Mouse (Mus musculus) R1 (cell line): ENCODE results near the gene Olfr1357.
"Not testable (repeated sequence)": the region's sequence is repeated elsewhere in the genome, so short reads cannot be mapped to it uniquely, and the experiment has no call there.

Source experiments
- DNase-seq: peaks from one replicate; pipeline ENCODE4 v3.0.0-alpha.2; 2018; ENCODE audit warnings: low read depth, low spot score

Olfr1357 gene

DNA sequence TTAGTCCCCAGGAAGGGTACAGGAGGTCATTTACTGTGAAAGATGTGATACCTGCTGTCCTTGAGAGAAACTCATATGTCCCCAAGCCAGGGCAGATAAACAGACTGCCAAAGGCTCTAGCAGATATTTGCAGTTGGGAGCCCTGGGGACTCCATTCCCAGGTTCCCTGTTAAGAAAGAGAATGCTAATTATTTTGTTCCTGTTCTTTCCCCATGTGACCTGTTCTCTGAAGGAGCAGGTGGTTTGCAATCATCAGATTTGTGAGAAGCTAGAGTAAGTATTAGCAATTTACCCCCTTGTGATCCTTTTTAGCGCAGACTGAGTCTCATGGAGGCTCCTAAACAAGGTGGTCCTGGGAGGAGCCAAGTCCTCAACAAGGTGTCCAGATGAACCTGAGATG lies at the start of gene Olfr1357:
Olfr1357 (minus strand) TSS at position 101 of the 400 bp plus-strand sequence.
- no peak for DNase-seq

DNA sequence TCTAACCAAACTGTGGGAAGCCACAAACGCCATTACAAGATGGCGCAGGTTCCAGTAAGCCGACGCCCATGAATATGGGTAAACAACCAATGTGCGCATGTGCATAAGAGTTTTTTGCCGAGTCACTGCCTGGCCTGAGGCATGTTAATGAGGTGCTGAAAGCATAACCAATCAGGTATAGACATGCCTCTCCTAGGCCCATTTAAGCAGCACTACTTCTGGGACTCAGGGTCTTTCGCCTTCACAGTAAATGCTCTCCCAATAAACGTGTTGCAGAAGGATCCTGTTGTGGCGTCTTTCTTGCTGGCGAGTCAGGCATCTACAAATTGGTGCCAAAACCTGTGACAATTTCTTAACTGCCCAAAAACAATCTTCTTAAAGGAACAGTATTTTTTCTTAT lies 48.8 kb upstream of the Olfr1357 start:
- peak; percentile 55 for DNase-seq

DNA sequence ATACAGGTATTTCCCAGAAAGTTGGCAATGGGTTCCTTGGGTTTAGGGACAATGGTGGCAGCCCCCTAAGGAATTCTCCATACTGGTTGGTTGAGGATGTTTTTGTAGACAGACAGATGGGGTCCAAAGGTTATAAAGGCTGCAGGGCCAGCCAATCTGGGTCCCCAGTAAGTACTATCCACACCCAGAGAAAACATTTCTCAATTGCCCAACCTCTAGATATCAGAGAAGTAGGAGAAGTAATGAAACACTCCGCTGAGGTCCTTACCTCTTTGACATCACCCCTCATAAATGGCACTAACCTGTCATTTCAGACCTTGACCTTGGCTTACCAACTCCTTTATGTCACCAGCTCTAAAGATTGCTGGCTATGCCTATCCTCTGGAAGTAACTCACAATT lies 46.7 kb upstream of the Olfr1357 start:
- no peak for DNase-seq

DNA sequence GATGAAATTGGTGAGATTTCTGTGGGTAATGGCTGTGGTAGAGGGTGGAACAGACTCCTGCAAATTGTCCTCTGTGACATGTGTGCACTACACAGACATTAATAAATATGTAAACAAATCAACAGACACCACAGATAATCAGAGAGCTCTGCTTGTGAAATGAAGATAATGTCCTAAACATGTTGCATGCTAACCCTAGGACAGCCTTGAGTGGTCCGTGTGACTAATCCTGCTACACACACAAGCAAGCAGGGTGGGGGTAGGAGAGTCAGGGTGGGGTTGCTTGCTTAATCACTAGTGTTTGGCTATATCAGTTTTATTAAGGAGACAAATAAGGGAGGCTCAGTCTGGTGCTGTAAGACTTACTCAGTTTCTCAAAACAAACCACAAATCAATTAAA lies 43.3 kb upstream of the Olfr1357 start:
- no peak for DNase-seq

DNA sequence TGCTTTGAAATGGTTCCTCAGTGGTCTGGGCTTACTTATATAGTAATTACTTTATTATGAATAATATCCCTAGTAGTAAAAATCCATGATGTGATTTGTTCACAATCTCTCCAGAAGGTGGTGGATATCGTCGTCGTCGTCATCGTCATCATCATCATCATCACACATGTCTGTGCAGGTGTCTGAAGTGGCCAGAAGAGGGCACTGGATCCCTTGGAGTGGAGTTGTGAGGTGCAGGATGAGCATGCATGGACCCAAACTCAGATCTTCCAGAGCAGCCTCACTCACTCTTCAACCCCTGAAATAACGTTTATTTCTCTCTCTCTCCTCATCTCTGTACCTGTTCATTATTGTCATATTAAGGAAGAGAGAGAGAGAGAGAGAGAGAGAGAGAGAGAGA lies 14.4 kb upstream of the Olfr1357 start:
- peak; percentile 44 for DNase-seq

DNA sequence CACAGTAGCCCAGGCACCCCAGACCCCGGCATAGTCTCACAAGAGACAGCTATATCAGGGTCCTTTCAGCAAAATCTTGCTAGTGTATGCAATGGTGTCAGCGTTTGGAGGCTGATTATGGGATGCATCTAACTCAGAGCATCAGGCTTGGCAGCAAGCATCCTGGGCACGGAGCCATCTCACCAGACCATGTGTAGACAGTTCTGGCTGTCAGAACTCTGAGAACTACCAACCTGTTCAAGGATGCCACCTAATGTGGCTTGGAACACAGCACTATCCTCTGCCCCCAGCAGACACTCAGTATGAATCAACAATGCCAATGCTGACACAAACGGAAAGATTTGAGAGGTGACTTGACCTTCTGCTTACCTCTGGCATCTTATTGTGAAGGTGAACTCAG lies 12.3 kb upstream of the Olfr1357 start:
- no peak for DNase-seq

GRCm38 (mm10) chr10:78623143-78623542 lies 5.3 kb upstream of the Olfr1357 start:
- not testable (repeated sequence) for DNase-seq

DNA sequence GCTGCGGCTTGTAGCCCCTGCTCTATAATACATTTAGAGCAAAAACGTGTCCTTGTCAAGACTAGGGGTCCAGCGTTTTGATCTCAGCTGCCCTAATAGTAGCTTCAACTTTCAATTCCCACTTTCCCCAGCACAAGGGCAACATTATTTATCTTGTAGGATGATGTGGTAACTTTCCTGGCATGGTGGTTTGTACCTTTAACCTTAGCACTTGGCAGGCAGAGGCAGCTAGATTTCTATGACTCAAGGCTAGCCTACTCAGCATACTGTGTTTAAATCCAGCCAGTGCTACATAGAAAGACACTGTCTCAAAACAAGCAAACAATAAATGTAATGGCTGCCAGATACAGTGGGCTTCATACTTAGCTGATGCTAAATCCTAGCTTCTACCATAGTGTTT lies 10.3 kb downstream of the Olfr1357 start:
- DNase-seq = no peak

DNA sequence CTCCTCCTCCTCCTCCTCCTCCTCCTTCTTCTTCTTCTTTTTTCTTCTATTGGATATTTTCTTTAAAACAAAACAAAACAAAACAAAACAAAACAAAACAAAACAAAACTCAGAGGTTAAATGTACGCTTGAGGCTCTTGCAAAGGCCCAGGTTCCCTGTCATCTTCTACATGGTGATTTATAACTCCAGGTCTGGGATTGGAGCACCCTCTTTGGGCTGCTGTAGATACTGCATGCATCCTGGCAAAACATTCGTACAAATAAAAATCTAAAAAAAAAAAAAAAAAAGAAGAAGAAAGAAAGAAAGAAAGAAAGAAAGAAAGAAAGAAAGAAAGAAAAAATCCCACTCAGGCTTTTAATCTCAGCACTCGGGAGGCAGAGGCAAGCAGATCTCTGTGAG lies 12.8 kb downstream of the Olfr1357 start:
- DNase-seq = peak; percentile 32

- DNase-seq = no peak
Measured at GRCm38 (mm10) chr10:78599865-78600264, 18.0 kb downstream of the Olfr1357 start.

DNA sequence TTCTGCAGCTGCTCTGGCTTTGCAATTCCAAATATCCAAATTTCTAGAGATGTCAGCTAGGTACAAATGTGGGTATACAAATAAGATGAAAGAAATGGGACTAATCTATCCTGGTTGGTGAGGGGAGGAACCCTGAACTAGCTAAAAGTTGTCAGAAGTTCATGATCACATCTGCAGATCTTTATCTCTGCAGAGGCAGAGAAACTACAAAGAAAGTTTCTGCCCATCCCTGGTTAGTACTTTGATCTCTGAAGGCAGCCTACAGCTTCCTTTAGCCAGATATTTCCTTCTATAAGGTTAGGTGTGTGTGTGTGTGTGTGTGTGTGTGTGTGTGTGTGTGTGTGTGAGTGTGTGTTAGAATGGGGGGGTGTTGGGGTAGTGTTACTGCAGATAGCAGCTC lies 23.3 kb downstream of the Olfr1357 start:
- no peak for DNase-seq

- no peak for DNase-seq
Measured at GRCm38 (mm10) chr10:78594157-78594556, 23.7 kb downstream of the Olfr1357 start.

DNA sequence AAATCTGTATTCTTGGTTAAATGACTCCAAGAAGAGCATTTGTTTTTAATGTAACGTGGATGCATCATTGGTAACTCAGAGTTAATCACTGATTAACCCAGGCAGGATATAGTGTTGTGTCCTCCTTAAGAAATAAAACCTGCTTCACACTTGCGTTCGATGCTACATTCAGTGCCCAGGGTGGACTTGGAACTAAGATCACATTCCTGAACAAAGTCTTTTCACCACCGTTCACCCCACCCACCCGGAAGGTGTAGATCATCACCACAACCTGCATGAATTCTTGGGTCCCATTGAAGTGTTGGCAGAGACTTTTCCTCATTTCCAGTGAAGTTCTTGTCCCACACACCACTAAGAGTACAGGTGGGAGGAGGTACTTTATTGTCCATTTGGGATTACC lies 24.1 kb downstream of the Olfr1357 start:
- no peak for DNase-seq

DNA sequence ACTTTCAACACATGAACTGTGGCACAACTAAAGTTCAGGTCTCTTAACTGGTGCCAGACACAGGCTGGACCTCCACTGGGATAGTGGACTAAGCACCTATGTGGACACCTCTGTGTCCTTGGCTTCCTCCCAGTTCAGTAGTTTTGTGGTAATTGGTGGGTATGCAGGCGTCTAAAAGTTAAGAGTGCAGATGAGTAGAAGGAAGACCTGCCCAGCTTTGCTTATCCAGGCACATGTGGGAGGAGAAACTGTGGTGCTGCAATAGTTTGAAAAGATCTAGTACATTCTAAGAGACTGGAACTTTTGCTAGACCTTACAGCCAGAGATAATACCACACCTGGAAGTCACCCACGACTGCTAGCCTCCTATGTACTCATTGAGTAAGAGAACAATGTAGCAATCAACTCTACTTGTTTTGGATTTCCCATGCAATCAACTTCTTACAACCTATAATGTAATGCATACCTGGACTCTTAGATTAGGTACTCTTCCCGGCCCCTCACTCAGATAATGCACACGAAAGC lies 25.0 kb downstream of the Olfr1357 start:
- DNase-seq = no peak

DNA sequence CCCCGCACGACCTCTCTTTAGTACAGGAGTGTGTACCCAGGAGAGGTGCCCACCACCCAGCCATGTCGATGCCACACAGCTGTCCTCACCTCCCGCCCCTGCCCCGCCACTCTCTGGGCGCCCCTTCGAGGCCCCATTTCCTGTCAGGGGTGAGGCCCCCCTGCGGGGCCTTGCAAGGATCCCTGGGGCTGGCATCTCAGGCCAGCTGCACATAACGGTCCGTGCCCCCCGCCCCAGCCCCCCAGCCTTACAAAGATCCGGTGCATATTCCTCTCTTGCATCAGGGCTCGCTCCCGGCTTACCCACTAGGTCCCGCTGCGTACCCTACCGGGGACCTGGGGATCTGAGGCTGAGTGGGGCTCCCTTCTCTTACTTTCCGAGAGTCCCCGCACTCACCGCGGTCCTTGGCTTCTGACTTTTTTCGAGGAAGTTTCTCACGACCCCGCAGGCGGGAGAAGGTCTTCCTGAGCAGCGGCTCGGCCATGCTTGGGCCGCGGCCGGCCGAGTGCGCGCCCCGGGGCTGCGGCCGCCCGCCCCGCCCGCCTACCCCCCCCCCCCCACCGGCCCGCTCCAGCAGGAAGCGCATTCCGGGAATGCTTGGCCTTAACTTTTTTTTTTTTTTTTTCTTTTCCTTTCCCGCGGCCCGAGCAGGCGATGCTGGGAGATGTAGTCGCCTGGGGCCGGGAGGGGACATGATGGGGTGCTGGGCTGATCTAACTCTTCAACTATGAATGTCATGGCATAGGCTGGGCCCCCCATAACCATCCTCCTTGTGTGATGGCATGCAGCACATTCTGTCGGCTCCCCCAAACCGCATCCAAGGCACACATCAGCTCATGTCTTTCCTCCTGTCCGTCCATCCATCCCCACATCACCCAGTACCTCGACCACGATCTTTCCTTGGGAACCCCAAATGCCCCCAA lies 26.2 kb downstream of the Olfr1357 start, which contains the start of gene Syde1:
Syde1 (minus strand) TSS at position 559 of the 923 bp plus-strand sequence.
- DNase-seq = peak; percentile 53

DNA sequence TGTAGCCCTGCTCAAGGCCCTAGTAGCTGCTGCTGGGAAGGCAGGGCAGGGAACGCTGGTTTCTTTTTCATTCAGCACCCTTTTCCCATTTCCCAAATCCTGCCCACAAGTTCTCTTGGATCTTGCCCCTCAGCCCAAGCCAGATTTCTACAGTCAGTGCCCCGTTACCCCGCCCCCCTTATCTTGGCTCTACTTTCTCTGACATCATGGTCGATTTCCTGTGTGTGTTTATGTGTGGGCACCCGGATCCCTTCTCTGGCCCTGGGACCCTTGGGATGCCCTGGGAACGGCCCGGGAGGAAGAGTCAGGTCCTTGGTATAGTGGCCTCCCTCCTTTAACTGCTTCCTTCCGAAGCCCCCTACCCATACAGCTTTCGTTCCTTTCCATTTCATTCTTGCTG lies 27.1 kb downstream of the Olfr1357 start:
- no peak for DNase-seq

- DNase-seq = no peak
Measured at GRCm38 (mm10) chr10:78589901-78590300, 28.0 kb downstream of the Olfr1357 start.

- no peak for DNase-seq
Measured at GRCm38 (mm10) chr10:78589291-78589690, 28.6 kb downstream of the Olfr1357 start.

DNA sequence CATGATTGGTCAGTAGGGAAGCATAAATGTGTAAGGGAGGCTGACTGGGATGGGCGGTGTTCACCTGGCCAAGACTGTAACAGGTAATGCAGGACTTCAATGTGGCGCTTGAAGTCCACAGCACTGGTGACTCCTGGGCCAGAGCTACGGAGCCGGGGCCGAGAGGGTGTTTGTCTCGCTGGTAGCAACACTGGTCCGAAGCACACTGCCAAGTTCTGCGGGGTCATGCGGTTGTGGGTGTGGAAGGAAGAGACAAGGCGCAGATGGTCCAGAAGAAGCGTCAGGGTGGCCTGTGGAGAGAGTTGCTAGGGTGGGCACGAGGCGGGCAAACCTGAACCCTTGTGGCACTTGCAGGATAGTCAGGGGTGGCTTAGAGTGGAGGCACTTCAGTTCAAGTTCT lies 31.8 kb downstream of the Olfr1357 start:
- DNase-seq = no peak

- DNase-seq = peak; percentile 10
Measured at GRCm38 (mm10) chr10:78585606-78586005, 32.3 kb downstream of the Olfr1357 start.

DNA sequence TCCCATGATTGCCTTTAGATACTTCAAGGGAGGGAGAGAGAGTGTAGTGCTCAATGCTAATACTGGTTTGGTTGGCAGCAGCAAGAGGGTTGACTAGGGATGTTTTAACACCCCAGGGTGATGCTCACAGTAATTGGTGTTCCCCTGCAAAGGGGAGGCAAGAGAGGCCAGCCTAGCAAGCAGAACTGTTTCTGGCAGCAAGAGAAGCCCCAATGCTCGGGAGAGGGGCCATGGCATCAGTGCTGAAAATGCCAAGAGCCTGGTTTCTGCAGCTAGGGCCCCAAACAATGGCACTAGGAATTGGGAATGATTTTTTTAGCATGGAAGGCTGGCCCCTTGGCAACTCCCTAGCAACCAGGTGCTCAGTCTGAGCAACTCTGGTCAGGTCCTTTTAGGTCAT lies 32.9 kb downstream of the Olfr1357 start:
- DNase-seq = no peak

DNA sequence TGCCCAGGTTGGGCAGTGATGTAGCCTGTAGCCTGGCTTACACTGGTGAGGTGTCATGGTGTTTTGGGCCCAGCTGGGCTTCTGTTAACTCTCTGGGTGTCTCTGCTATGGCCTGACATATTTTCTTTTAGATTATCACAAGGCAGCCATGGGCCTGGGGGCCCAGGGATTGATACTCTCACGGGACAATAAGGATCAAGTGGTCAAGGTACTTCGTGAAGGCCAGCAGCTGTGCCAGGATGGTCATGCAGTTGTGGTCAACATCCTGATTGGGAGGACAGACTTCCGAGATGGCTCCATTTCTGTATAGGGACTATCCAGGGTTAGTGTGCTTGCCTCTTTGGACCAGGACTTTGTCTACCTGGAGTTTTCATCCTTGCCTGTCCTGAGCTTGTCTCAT lies 33.9 kb downstream of the Olfr1357 start:
- no peak for DNase-seq

- no peak for DNase-seq
Measured at GRCm38 (mm10) chr10:78583347-78583746, 34.5 kb downstream of the Olfr1357 start.
